Mouse (Mus musculus) limb, embryonic 13.5 days (tissue): ENCODE measurements around the gene Rbm39. TPM values are rescaled to one million over a fixed set of nuclear protein-coding genes. Genes with fewer than 3 reads are reported as not detected.

Experiments
- ATAC-seq: fragments of 200-750 bp; cut with Nextera tagmentation; 2 replicates; pipeline ENCODE4 v1.8.0; 2017; ENCODE audit warnings: low read depth, moderate number of reproducible peaks, moderate TSS enrichment; ENCODE audit not compliant: low FRiP score
- H3K27ac ChIP-seq: fragments of 300-500 bp; sonication (generic); 2 replicates; pipeline ENCODE4 v1.5.1; 2015; ENCODE audit warnings: inconsistent platforms, mild to moderate bottlenecking, moderate library complexity
- H3K27me3 ChIP-seq: fragments of 300-500 bp; sonication (generic); 2 replicates; pipeline ENCODE4 v1.6.1; 2015; ENCODE audit warnings: mild to moderate bottlenecking, inconsistent platforms
- H3K36me3 ChIP-seq: fragments of 300-500 bp; sonication (generic); 2 replicates; pipeline ENCODE4 v1.6.1; 2015; ENCODE audit warnings: inconsistent platforms, mild to moderate bottlenecking, moderate library complexity
- H3K4me1 ChIP-seq: fragments of 300-500 bp; sonication (generic); 2 replicates; pipeline ENCODE4 v1.6.1; 2015; ENCODE audit warnings: inconsistent platforms
- H3K4me2 ChIP-seq: fragments of 300-500 bp; sonication (generic); replicated peaks from 2 replicates; pipeline ENCODE4 v1.6.1; 2015; ENCODE audit warnings: inconsistent platforms, mild to moderate bottlenecking, moderate library complexity
- H3K4me3 ChIP-seq: fragments of 300-500 bp; sonication (generic); 2 replicates; pipeline ENCODE4 v1.5.1; 2015; ENCODE audit warnings: moderate library complexity, mild to moderate bottlenecking, inconsistent platforms
- H3K9ac ChIP-seq: fragments of 300-500 bp; sonication (generic); 2 replicates; pipeline ENCODE4 v1.6.1; 2015; ENCODE audit warnings: mild to moderate bottlenecking, inconsistent platforms
- H3K9me3 ChIP-seq: fragments of 300-500 bp; sonication (generic); 2 replicates; pipeline ENCODE4 v1.6.1; 2016; ENCODE audit warnings: inconsistent platforms
- WGBS: fragments of 180-500 bp; shearing (Covaris S2); methylation state at CpG from one replicate; pipeline ENCODE4 v1.1.7; 2015; 5-methylcytosine and 5-hydroxymethylcytosine counted together
- polyA plus RNA-seq: library from polyadenylated mRNA; unstranded; fragments of >200 nt; fragmentation: Nextera tagmentation; extraction: Ambion mirVana; gene quantifications from 2 replicates; pipeline ENCODE4 v1.2.1, GENCODE M21; 2015

Gene Rbm39
- 818 and 841 TPM in 2 replicates for polyA plus RNA-seq

GRCm38 (mm10) chr2:156180094-156180821 is at the start of gene Rbm39:
Gene Rbm39 (minus strand): TSS chr2:156180238.
- peaks cover 27% of the 10 kb centered on the region for H3K4me1 ChIP-seq
- H3K27me3 ChIP-seq = no peaks in the 10 kb centered on the region
- H3K36me3 ChIP-seq = peaks cover 25% of the 10 kb centered on the region
- H3K4me3 ChIP-seq = peak within 1 kb of the TSS; percentile 99
- under 1% methylated on average over 47 of the region's 47 CpGs for WGBS
- H3K27ac ChIP-seq = peak within 1 kb of the TSS; percentile 96
- peak within 1 kb of the TSS; percentile 83 for H3K4me2 ChIP-seq
- peak; percentile 96 for ATAC-seq
- H3K9ac ChIP-seq = peak within 1 kb of the TSS; percentile 100
- no peaks in the 10 kb centered on the region for H3K9me3 ChIP-seq

DNA sequence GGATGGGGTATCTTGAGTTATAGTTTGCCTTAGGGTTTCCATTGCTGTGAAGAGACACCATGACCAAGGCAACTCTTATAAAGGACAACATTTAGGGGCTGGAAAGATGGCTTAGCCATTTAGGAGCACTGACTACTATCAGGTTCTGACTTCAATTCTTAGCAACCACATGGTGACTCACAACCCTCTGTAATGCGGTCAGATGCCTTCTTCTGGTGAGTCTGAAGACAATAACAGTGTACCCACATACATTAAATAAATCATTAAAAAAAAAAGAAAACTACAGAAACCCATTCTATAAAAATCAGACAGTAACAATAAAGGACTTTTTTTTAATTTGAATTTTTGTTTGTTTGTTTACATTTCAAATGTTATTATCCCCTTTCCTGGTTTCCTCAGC is 49.1 kb upstream of the Rbm39 start:
- Histone ChIP-seq H3K4me2 (no peak overlapping the region), H3K9ac (no peak overlapping the region), H3K4me1 (peaks cover under 1% of the 10 kb centered on the region; the same call in 1 of the 2 replicates), H3K27ac (no peak overlapping the region), H3K4me3 (no peak overlapping the region), H3K27me3 (no peaks in the 10 kb centered on the region), H3K9me3 (no peaks in the 10 kb centered on the region), H3K36me3 (peaks cover 74% of the 10 kb centered on the region)
- ATAC-seq = no peak
- 77% methylated on average over 1 of the region's 1 CpGs for WGBS

DNA sequence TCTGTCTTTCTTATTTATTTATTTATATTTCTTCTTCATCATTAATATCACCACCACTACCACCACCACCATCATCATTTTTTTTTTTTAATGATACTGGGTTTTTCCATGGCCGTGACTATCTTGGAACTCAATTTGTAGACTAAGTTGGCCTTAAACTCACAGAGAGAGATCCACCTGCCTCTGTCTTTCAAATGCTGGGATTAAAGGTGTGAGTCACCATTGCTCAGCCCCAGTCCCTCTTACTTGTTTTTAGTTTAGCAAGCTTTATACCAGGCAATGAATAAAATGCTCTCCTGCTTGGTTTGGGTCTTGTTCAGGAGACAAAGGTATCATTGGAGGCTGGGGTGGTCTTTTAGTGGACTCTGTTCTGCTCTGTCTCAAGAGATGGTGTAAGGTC is 47.7 kb upstream of the Rbm39 start:
- no peak for ATAC-seq
- Histone ChIP-seq H3K27me3 (no peaks in the 10 kb centered on the region), H3K27ac (no peak overlapping the region), H3K4me2 (no peak overlapping the region), H3K4me3 (no peak overlapping the region), H3K9me3 (no peaks in the 10 kb centered on the region), H3K36me3 (peaks cover 78% of the 10 kb centered on the region), H3K4me1 (no peaks in the 10 kb centered on the region), H3K9ac (no peak overlapping the region)
- WGBS = 97% methylated on average over 1 of the region's 1 CpGs

DNA sequence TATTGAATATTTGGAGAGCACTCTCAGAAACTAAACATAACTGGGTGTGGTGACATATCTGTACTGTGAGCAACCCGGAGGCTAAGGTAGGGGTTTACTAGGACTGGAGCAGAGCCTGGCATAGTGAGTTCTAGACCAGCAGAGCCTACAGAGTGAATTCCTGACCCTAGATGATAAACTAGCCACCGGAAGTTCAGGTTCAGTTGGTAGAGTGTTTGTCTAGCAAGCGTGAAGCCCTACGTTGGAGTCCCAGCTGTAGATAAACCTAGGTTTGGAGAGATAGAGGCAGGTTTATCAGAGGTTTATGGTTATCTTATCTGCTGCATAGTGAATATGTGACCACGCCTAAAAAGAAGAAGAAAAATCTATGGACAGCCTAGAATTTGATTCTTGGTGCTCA is 44.0 kb upstream of the Rbm39 start:
- H3K4me3 ChIP-seq = no peak overlapping the region
- no peak overlapping the region for H3K9ac ChIP-seq
- H3K27me3 ChIP-seq = no peaks in the 10 kb centered on the region
- WGBS = 95% methylated on average over 5 of the region's 5 CpGs
- H3K4me2 ChIP-seq = no peak overlapping the region
- no peak for ATAC-seq
- peaks cover 59% of the 10 kb centered on the region for H3K36me3 ChIP-seq
- no peaks in the 10 kb centered on the region for H3K4me1 ChIP-seq
- H3K9me3 ChIP-seq = no peaks in the 10 kb centered on the region
- no peak overlapping the region for H3K27ac ChIP-seq

- Histone ChIP-seq H3K4me3 (no peak overlapping the region), H3K9me3 (no peaks in the 10 kb centered on the region), H3K36me3 (peaks cover 40% of the 10 kb centered on the region), H3K27ac (no peak overlapping the region), H3K9ac (no peak overlapping the region), H3K4me2 (no peak overlapping the region), H3K4me1 (no peaks in the 10 kb centered on the region), H3K27me3 (no peaks in the 10 kb centered on the region)
- ATAC-seq = no peak
Observed at GRCm38 (mm10) chr2:156222100-156222499, 42.1 kb upstream of the Rbm39 start.

- no peaks in the 10 kb centered on the region for H3K27me3 ChIP-seq
- ATAC-seq = no peak
- H3K4me2 ChIP-seq = no peak overlapping the region
- H3K4me1 ChIP-seq = no peaks in the 10 kb centered on the region
- H3K9ac ChIP-seq = no peak overlapping the region
- 80% methylated on average over 1 of the region's 1 CpGs for WGBS
- H3K9me3 ChIP-seq = no peaks in the 10 kb centered on the region
- peaks cover 17% of the 10 kb centered on the region for H3K36me3 ChIP-seq
- no peak overlapping the region for H3K4me3 ChIP-seq
- H3K27ac ChIP-seq = no peak overlapping the region
Observed at GRCm38 (mm10) chr2:156217786-156218185, 37.7 kb upstream of the Rbm39 start.

GRCm38 (mm10) chr2:156203917-156204316 is 23.9 kb upstream of the Rbm39 start:
- WGBS = 94% methylated on average over 6 of the region's 6 CpGs
- H3K9me3 ChIP-seq = no peaks in the 10 kb centered on the region
- no peak for ATAC-seq
- no peaks in the 10 kb centered on the region for H3K27me3 ChIP-seq
- no peak overlapping the region for H3K27ac ChIP-seq
- H3K4me1 ChIP-seq = peaks cover 36% of the 10 kb centered on the region
- no peak overlapping the region for H3K9ac ChIP-seq
- H3K4me2 ChIP-seq = no peak overlapping the region
- no peak overlapping the region for H3K4me3 ChIP-seq
- H3K36me3 ChIP-seq = peaks cover 31% of the 10 kb centered on the region

DNA sequence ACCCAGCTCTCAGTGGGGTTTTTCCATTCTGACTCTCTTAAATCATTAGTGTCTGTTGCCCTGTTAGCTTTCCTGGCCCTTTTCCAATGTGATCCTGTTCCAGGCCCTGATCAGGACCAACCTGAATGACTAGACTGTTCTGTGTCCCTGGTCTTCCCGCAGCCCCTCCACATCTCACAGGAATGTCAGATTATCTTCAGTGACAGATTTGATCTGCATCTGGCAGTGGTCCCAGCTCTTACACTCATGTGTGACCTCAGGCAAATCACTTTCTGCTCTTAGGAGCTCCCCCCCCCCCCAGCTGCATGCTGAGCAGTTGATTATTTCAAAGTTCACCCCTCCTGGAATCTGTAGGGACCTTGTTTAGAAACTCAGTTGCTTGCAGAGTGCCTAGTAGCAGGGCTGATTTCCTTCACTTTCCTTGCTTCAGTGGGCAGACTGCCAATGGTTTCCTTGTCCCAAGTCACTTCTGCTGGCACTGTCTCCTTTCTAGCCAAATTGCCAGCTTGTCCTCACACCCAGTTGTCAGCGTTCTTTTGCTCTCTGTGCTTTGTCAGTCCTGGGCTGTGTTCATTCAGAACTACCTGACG is 22.9 kb upstream of the Rbm39 start:
- Histone ChIP-seq H3K4me3 (no peak overlapping the region), H3K4me1 (peaks cover 46% of the 10 kb centered on the region), H3K27me3 (no peaks in the 10 kb centered on the region), H3K9ac (peak overlapping the region; percentile 37; the same call in 1 of the 2 replicates), H3K9me3 (no peaks in the 10 kb centered on the region), H3K27ac (peak overlapping the region; percentile 48; the same call in 1 of the 2 replicates), H3K36me3 (peaks cover 31% of the 10 kb centered on the region), H3K4me2 (peak overlapping the region; percentile 19)
- peak; percentile 69 for ATAC-seq
- WGBS = 55% methylated on average over 3 of the region's 3 CpGs

- Histone ChIP-seq H3K9me3 (no peaks in the 10 kb centered on the region), H3K36me3 (peaks cover 22% of the 10 kb centered on the region), H3K27me3 (no peaks in the 10 kb centered on the region), H3K4me3 (no peak overlapping the region), H3K27ac (no peak overlapping the region), H3K4me1 (peaks cover 51% of the 10 kb centered on the region), H3K9ac (no peak overlapping the region), H3K4me2 (no peak overlapping the region)
- WGBS = 98% methylated on average over 4 of the region's 4 CpGs
- no peak for ATAC-seq
Observed at GRCm38 (mm10) chr2:156201486-156201885, 21.4 kb upstream of the Rbm39 start.

DNA sequence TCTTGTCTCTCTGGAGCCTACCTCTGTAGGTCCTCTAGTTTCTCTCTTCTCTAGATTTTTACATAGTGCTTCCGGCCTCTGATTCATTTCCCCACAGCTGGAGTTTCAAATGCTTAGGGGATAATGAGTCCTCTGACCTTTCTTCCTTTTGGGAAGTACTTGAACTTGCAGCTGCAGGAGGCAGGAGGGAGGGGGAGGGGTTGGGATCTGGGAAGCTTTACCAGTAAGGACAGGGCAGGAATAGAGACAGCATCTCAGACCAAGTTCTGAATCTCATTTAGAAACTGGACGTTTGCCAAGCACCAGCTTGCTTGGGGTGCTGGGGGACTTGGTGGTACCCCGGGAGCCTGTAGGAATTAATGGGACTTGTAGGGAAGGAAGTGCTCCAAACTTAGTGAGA is 19.9 kb upstream of the Rbm39 start:
- H3K27me3 ChIP-seq = no peaks in the 10 kb centered on the region
- peak overlapping the region; percentile 61; the same call in 1 of the 2 replicates for H3K27ac ChIP-seq
- 19% methylated on average over 3 of the region's 3 CpGs for WGBS
- H3K36me3 ChIP-seq = peaks cover 17% of the 10 kb centered on the region
- no peaks in the 10 kb centered on the region for H3K9me3 ChIP-seq
- peaks cover 55% of the 10 kb centered on the region for H3K4me1 ChIP-seq
- no peak for ATAC-seq
- H3K4me3 ChIP-seq = no peak overlapping the region
- H3K4me2 ChIP-seq = peak overlapping the region; percentile 28
- no peak overlapping the region for H3K9ac ChIP-seq

DNA sequence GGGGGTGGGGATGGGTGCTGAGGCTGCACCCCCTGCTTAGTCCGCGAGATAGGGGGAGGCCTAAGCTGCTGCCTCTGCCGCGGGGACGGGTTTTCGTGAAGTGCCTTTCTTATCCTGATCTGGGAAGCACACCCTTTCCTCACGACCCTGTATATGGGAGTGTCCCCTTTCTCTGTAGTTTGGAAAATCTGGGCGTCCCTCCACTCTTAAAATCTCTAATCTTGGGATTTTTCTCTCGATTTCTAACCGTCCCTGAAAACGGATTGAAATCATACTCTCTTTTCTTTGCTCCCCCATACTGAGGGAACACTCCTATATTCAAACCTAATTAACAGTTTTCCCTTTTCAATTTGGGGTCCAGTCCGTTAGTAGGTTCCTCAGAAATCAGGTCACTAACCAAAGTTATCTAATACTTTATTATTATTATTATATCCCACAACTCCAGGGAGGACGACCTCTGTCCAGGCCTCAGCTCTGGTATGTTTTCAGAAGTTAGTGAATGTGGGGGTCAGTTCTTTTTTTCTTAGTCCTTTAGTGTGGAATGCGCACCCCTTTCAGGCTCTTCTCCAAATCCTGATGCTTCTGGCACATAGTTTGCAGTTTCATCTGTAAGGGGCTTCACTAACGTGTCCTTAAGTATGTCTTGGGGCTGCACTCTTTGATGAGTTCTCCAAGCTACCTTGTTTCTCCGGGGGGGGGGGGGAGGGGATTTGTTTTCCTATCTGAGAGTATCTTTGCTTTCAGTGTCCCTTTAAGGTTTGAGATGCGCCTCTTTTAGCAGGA is 17.3 kb upstream of the Rbm39 start:
- Histone ChIP-seq H3K4me1 (peaks cover 40% of the 10 kb centered on the region), H3K9ac (peak overlapping the region; percentile 84), H3K4me3 (peak overlapping the region; percentile 69), H3K9me3 (no peaks in the 10 kb centered on the region), H3K36me3 (0 out of 2 replicates have a peak, but pooled peaks cover 11% of the 10 kb centered on the region), H3K4me2 (peak overlapping the region; percentile 77), H3K27me3 (no peaks in the 10 kb centered on the region), H3K27ac (peak overlapping the region; percentile 91)
- no peak for ATAC-seq
- 4% methylated on average over 17 of the region's 17 CpGs for WGBS
